Mouse (Mus musculus) embryonic fibroblast, embryonic 13.5 days (primary cell): ENCODE measurements at regions not wholly inside any gene's neighbourhood (a gene's known extent, or its start where the extent isn't known, plus 50 kb on each side); places are given as distances from the start of the nearest gene placed in this dataset.

Experiments
- CTCF ChIP-seq: IDR thresholded peaks from 2 replicates; pipeline ENCODE4 v1.5.1; 2011; ENCODE audit warnings: mild to moderate bottlenecking, control low read depth, low read length, moderate library complexity, borderline replicate concordance; ENCODE audit not compliant: insufficient read depth
- POLR2A ChIP-seq: IDR thresholded peaks from 2 replicates; pipeline ENCODE4 v1.6.1; 2011; ENCODE audit warnings: low read depth, mild to moderate bottlenecking, control low read depth, low read length, moderate library complexity

- TF ChIP-seq POLR2A (no peak), CTCF (no peak)
Observed at GRCm38 (mm10) chr2:173388140-173388539, 111.8 kb upstream of the Pmepa1 start.
